ENCODE assay signal across 8 mouse cellular contexts in the genomic region with DNA sequence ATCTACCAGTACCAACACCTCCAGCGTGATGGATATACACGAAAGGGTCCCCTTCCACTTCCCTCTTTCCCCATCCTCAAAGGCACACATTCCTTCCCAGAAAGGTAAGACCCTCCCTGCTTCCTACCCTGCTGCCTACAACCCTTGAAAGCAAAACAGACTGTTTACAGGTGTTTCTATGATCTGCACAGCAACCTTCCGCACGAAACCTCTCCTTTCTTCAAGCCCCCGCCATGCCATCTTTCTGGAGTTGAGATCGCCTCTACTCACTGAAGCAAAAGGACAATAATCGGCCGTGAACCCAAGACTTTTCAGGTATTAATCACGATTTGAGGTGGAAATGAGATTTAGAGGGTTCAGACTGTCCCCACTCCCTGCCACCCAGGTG. TPM values are rescaled to one million over a fixed set of nuclear protein-coding genes. Genes with fewer than 3 reads are reported as not detected.
DNase-seq lines count a peak whose midpoint lies in the region; ATAC-seq and TF ChIP-seq lines count a peak whose summit lies in the region.

No protein-coding gene starts in this region.

- no peak for TF ChIP-seq CTCF in heart, postnatal 0 days (IDR thresholded peaks at IDR 0.05; ENCODE audit: low read depth)
- TF ChIP-seq CTCF in bone marrow macrophage, adult 2 months (IDR thresholded peaks at IDR 0.05; ENCODE audit: low read depth, low read length): no peak

- H3K4me3 ChIP-seq in heart, postnatal 0 days (ENCODE audit: low read depth, low read length): peak overlapping the region; percentile 56
- peak overlapping the region; percentile 81 for H3K4me3 ChIP-seq in bone marrow macrophage, adult 2 months (ENCODE audit: insufficient read depth, low read length)
- H3K4me3 ChIP-seq in hindbrain, embryonic 13.5 days: peak overlapping the region; percentile 56
- H3K4me3 ChIP-seq in midbrain, embryonic 14.5 days (replicated peaks; ENCODE audit: low read depth, low read length): peak overlapping the region; percentile 54

- peak overlapping the region; percentile 79 for H3K4me2 ChIP-seq in heart, postnatal 0 days (ENCODE audit: low read depth, low read length)
- peak overlapping the region; percentile 71 for H3K4me2 ChIP-seq in hindbrain, embryonic 13.5 days
- peak overlapping the region; percentile 84 for H3K4me2 ChIP-seq in midbrain, embryonic 14.5 days (ENCODE audit: low read length)

- DNase-seq in heart, postnatal 0 days (ENCODE audit: low spot score): no peak
- DNase-seq in heart, adult 9 months (ENCODE audit: low spot score in 2 of 2): no peak
- no peak for DNase-seq in midbrain, embryonic 14.5 days
- no peak for DNase-seq in retina, postnatal 1 day

- H3K27me3 ChIP-seq in heart, postnatal 0 days (ENCODE audit: control insufficient read depth, insufficient read depth, low read length): no peaks in the 10 kb centered on the region
- no peaks in the 10 kb centered on the region for H3K27me3 ChIP-seq in hindbrain, embryonic 13.5 days
- no peaks in the 10 kb centered on the region for H3K27me3 ChIP-seq in midbrain, embryonic 14.5 days (ENCODE audit: control insufficient read depth, insufficient read depth, low read length)

- H3K4me1 ChIP-seq in heart, postnatal 0 days (ENCODE audit: control insufficient read depth, insufficient read depth): peaks cover 7% of the 10 kb centered on the region; the same call in 1 of the 2 replicates
- no peaks in the 10 kb centered on the region for H3K4me1 ChIP-seq in bone marrow macrophage, adult 2 months (ENCODE audit: control insufficient read depth, insufficient read depth, low read length)
- H3K4me1 ChIP-seq in hindbrain, embryonic 13.5 days (replicated peaks): peaks cover 11% of the 10 kb centered on the region
- H3K4me1 ChIP-seq in midbrain, embryonic 14.5 days (ENCODE audit: control insufficient read depth, insufficient read depth, low read length): peaks cover 4% of the 10 kb centered on the region

- no peak overlapping the region for H3K27ac ChIP-seq in heart, postnatal 0 days (ENCODE audit: low read depth)
- H3K27ac ChIP-seq in bone marrow macrophage, adult 2 months (ENCODE audit: insufficient read depth, low read depth, low read length): no peak overlapping the region
- H3K27ac ChIP-seq in hindbrain, embryonic 13.5 days: no peak overlapping the region
- H3K27ac ChIP-seq in midbrain, embryonic 14.5 days (replicated peaks; ENCODE audit: low read depth, low read length): 0 out of 2 replicates have a peak overlapping the region, but pooled peaks have one; percentile 77

- no peaks in the 10 kb centered on the region for H3K36me3 ChIP-seq in heart, postnatal 0 days (replicated peaks; ENCODE audit: control insufficient read depth, insufficient read depth, low read length)
- peaks cover 32% of the 10 kb centered on the region for H3K36me3 ChIP-seq in hindbrain, embryonic 13.5 days
- peaks cover 9% of the 10 kb centered on the region; the same call in 1 of the 2 replicates for H3K36me3 ChIP-seq in midbrain, embryonic 14.5 days (ENCODE audit: control insufficient read depth, insufficient read depth, low read length)

- no peak for TF ChIP-seq EP300 in heart, postnatal 0 days (IDR thresholded peaks at IDR 0.05; ENCODE audit: low read depth)

- no peaks in the 10 kb centered on the region for H3K9me3 ChIP-seq in heart, postnatal 0 days (replicated peaks; ENCODE audit: control insufficient read depth, low read length)
- H3K9me3 ChIP-seq in hindbrain, embryonic 13.5 days: no peaks in the 10 kb centered on the region
- H3K9me3 ChIP-seq in midbrain, embryonic 14.5 days (ENCODE audit: control insufficient read depth, low read length): no peaks in the 10 kb centered on the region

- WGBS in heart, postnatal 0 days: 51% methylated on average over 9 of the region's 9 CpGs
- WGBS in hindbrain, embryonic 13.5 days: 48% methylated on average over 9 of the region's 9 CpGs
- WGBS in midbrain, embryonic 14.5 days: 62% methylated on average over 9 of the region's 9 CpGs

- 0 out of 2 replicates have a peak overlapping the region, but pooled peaks have one; percentile 8 for H3K9ac ChIP-seq in heart, postnatal 0 days (replicated peaks; ENCODE audit: low read depth, low read length)
- peak overlapping the region; percentile 75 for H3K9ac ChIP-seq in hindbrain, embryonic 13.5 days
- H3K9ac ChIP-seq in midbrain, embryonic 14.5 days (replicated peaks; ENCODE audit: low read length): peak overlapping the region; percentile 72

- no peak for ATAC-seq in heart, postnatal 0 days (ENCODE audit: insufficient read depth, low read depth)
- ATAC-seq in hindbrain, embryonic 13.5 days (ENCODE audit: low FRiP score): peak; percentile 37; the same call in 1 of the 2 replicates
- ATAC-seq in midbrain, embryonic 14.5 days (ENCODE audit: low FRiP score, low TSS enrichment): no peak
- no peak for ATAC-seq in erythroid progenitor cell, adult 5-6 weeks (replicated peaks; ENCODE audit: low FRiP score, poor library complexity, severe bottlenecking)
- ATAC-seq in megakaryocyte-erythroid progenitor cell, adult 5-6 weeks (replicated peaks; ENCODE audit: low FRiP score, low TSS enrichment, poor library complexity, severe bottlenecking): no peak

- TF ChIP-seq POLR2A in bone marrow macrophage, adult 2 months (IDR thresholded peaks at IDR 0.05; ENCODE audit: borderline replicate concordance, low read depth, low read length): no peak

RNA-seq across cellular contexts. Expression of a gene that starts 0.6 kb away (rescaled TPM):
- 2.7 TPM in 1 of 2 replicates, not detected in the other for total RNA-seq in heart, postnatal 0 days (2014; rRNA removed; ENCODE audit: low replicate concordance)
- 0.55 and 0.56 TPM in 2 replicates for polyA plus RNA-seq in heart, postnatal 0 days (2015; fragmentation: Nextera tagmentation; extraction: Ambion mirVana)
- polyA plus RNA-seq in bone marrow macrophage, adult 2 months (2012; ENCODE audit: insufficient read depth, insufficient read length, missing spikeins): 1.4 and 2.1 TPM in 2 replicates
- polyA plus RNA-seq in hindbrain, embryonic 13.5 days (2015; fragmentation: Nextera tagmentation; extraction: Ambion mirVana): 12.4 and 13.0 TPM in 2 replicates
- 13.7 and 16.5 TPM in 2 replicates for polyA plus RNA-seq in midbrain, embryonic 14.5 days (2014; fragmentation: Nextera tagmentation; extraction: Ambion mirVana)
- not detected in 2 replicates for total RNA-seq in erythroid progenitor cell, adult 5-6 weeks (2015; ENCODE audit: low replicate concordance)
- total RNA-seq in erythroid progenitor cell, adult 5-6 weeks (2017; ENCODE audit: low replicate concordance): 0.64 TPM in 1 of 2 replicates, not detected in the other
- total RNA-seq in megakaryocyte-erythroid progenitor cell, adult 5-6 weeks (2014; fragmentation: Nextera tagmentation): 4.6 TPM in 2 replicates
- 8.2 and 10.7 TPM in 2 replicates for total RNA-seq in megakaryocyte-erythroid progenitor cell, adult 5-6 weeks (2017)

RNA-seq across cellular contexts. Expression of a gene that starts 7.0 kb away (rescaled TPM):
- 0.70 and 0.80 TPM in 2 replicates for total RNA-seq in heart, postnatal 0 days (2014; rRNA removed; ENCODE audit: low replicate concordance)
- 2.2 and 2.5 TPM in 2 replicates for polyA plus RNA-seq in heart, postnatal 0 days (2015; fragmentation: Nextera tagmentation; extraction: Ambion mirVana)
- 4.8 and 5.7 TPM in 2 replicates for polyA plus RNA-seq in bone marrow macrophage, adult 2 months (2012; ENCODE audit: insufficient read depth, insufficient read length, missing spikeins)
- 18.2 and 18.9 TPM in 2 replicates for polyA plus RNA-seq in hindbrain, embryonic 13.5 days (2015; fragmentation: Nextera tagmentation; extraction: Ambion mirVana)
- 23.9 and 25.4 TPM in 2 replicates for polyA plus RNA-seq in midbrain, embryonic 14.5 days (2014; fragmentation: Nextera tagmentation; extraction: Ambion mirVana)
- 1.1 and 2.9 TPM in 2 replicates for total RNA-seq in erythroid progenitor cell, adult 5-6 weeks (2015; ENCODE audit: low replicate concordance)
- total RNA-seq in erythroid progenitor cell, adult 5-6 weeks (2017; ENCODE audit: low replicate concordance): 0.51 TPM in 1 of 2 replicates, not detected in the other
- total RNA-seq in megakaryocyte-erythroid progenitor cell, adult 5-6 weeks (2014; fragmentation: Nextera tagmentation): 3.2 and 5.3 TPM in 2 replicates
- total RNA-seq in megakaryocyte-erythroid progenitor cell, adult 5-6 weeks (2017): 2.6 and 3.5 TPM in 2 replicates

RNA-seq across cellular contexts. Expression of a gene that starts 36.9 kb away (rescaled TPM):
- total RNA-seq in heart, postnatal 0 days (2014; rRNA removed; ENCODE audit: low replicate concordance): 2.4 and 3.1 TPM in 2 replicates
- polyA plus RNA-seq in heart, postnatal 0 days (2015; fragmentation: Nextera tagmentation; extraction: Ambion mirVana): 8.3 and 9.3 TPM in 2 replicates
- polyA plus RNA-seq in bone marrow macrophage, adult 2 months (2012; ENCODE audit: insufficient read depth, insufficient read length, missing spikeins): 7.9 and 9.5 TPM in 2 replicates
- polyA plus RNA-seq in hindbrain, embryonic 13.5 days (2015; fragmentation: Nextera tagmentation; extraction: Ambion mirVana): 28.6 and 30.0 TPM in 2 replicates
- polyA plus RNA-seq in midbrain, embryonic 14.5 days (2014; fragmentation: Nextera tagmentation; extraction: Ambion mirVana): 20.6 and 35.1 TPM in 2 replicates
- total RNA-seq in erythroid progenitor cell, adult 5-6 weeks (2015; ENCODE audit: low replicate concordance): 0.72 and 5.0 TPM in 2 replicates
- 1.9 and 4.2 TPM in 2 replicates for total RNA-seq in erythroid progenitor cell, adult 5-6 weeks (2017; ENCODE audit: low replicate concordance)
- 4.0 and 7.6 TPM in 2 replicates for total RNA-seq in megakaryocyte-erythroid progenitor cell, adult 5-6 weeks (2014; fragmentation: Nextera tagmentation)
- total RNA-seq in megakaryocyte-erythroid progenitor cell, adult 5-6 weeks (2017): 10.4 and 12.2 TPM in 2 replicates

RNA-seq across cellular contexts. Expression of a gene that starts 53.5 kb away (rescaled TPM):
- 7.5 and 12.8 TPM in 2 replicates for total RNA-seq in heart, postnatal 0 days (2014; rRNA removed; ENCODE audit: low replicate concordance)
- polyA plus RNA-seq in heart, postnatal 0 days (2015; fragmentation: Nextera tagmentation; extraction: Ambion mirVana): 6.5 and 7.7 TPM in 2 replicates
- 3.5 and 3.8 TPM in 2 replicates for polyA plus RNA-seq in bone marrow macrophage, adult 2 months (2012; ENCODE audit: insufficient read depth, insufficient read length, missing spikeins)
- 15.1 and 15.2 TPM in 2 replicates for polyA plus RNA-seq in hindbrain, embryonic 13.5 days (2015; fragmentation: Nextera tagmentation; extraction: Ambion mirVana)
- 13.8 and 17.5 TPM in 2 replicates for polyA plus RNA-seq in midbrain, embryonic 14.5 days (2014; fragmentation: Nextera tagmentation; extraction: Ambion mirVana)
- 2.9 TPM in 1 of 2 replicates, not detected in the other for total RNA-seq in erythroid progenitor cell, adult 5-6 weeks (2015; ENCODE audit: low replicate concordance)
- total RNA-seq in erythroid progenitor cell, adult 5-6 weeks (2017; ENCODE audit: low replicate concordance): 0.83 and 2.1 TPM in 2 replicates
- 7.2 and 8.0 TPM in 2 replicates for total RNA-seq in megakaryocyte-erythroid progenitor cell, adult 5-6 weeks (2014; fragmentation: Nextera tagmentation)
- total RNA-seq in megakaryocyte-erythroid progenitor cell, adult 5-6 weeks (2017): 8.3 and 11.1 TPM in 2 replicates

RNA-seq across cellular contexts. Expression of a gene that starts 55.2 kb away (rescaled TPM):
- total RNA-seq in heart, postnatal 0 days (2014; rRNA removed; ENCODE audit: low replicate concordance): 2.5 and 5.3 TPM in 2 replicates
- polyA plus RNA-seq in heart, postnatal 0 days (2015; fragmentation: Nextera tagmentation; extraction: Ambion mirVana): 2.5 and 3.0 TPM in 2 replicates
- 3.1 and 3.8 TPM in 2 replicates for polyA plus RNA-seq in bone marrow macrophage, adult 2 months (2012; ENCODE audit: insufficient read depth, insufficient read length, missing spikeins)
- polyA plus RNA-seq in hindbrain, embryonic 13.5 days (2015; fragmentation: Nextera tagmentation; extraction: Ambion mirVana): 8.5 and 8.6 TPM in 2 replicates
- 7.0 and 12.3 TPM in 2 replicates for polyA plus RNA-seq in midbrain, embryonic 14.5 days (2014; fragmentation: Nextera tagmentation; extraction: Ambion mirVana)
- total RNA-seq in erythroid progenitor cell, adult 5-6 weeks (2015; ENCODE audit: low replicate concordance): 0.36 TPM in 1 of 2 replicates, not detected in the other
- 0.39 TPM in 1 of 2 replicates, not detected in the other for total RNA-seq in erythroid progenitor cell, adult 5-6 weeks (2017; ENCODE audit: low replicate concordance)
- total RNA-seq in megakaryocyte-erythroid progenitor cell, adult 5-6 weeks (2014; fragmentation: Nextera tagmentation): 0.12 and 0.74 TPM in 2 replicates
- total RNA-seq in megakaryocyte-erythroid progenitor cell, adult 5-6 weeks (2017): 1.5 and 2.4 TPM in 2 replicates

Comparison
In these comparisons a context has a peak if more than half of its experiments do, and no peak if none do; other contexts are left out.
1. H3K9ac ChIP-seq: peak in every context shown above with its lines; median percentile 75 in hindbrain, embryonic 13.5 days; 72 in midbrain, embryonic 14.5 days; 8 in heart, postnatal 0 days.